Mouse (Mus musculus) liver, adult 2 months (tissue): ENCODE data around the gene Lmo7. TPM values are rescaled to one million over a fixed set of nuclear protein-coding genes. Genes with fewer than 3 reads are reported as not detected.
A peak's percentile ranks its signal among the peaks of the same experiment; 100 is the strongest.

Source experiments
- DNase-seq: peaks from one replicate; pipeline ENCODE4 v3.0.0-alpha.2; 2011; ENCODE audit warnings: low read depth, low spot score; ENCODE audit errors: extremely low read depth
- H3K27ac ChIP-seq: fragments of 200-500 bp; replicated peaks from 2 replicates; pipeline ENCODE4 v1.5.1; 2012; ENCODE audit warnings: low read depth, mild to moderate bottlenecking, control low read depth, inconsistent platforms, low read length; ENCODE audit not compliant: insufficient read depth
- H3K27me3 ChIP-seq: fragments of 200-500 bp; 2 replicates; pipeline ENCODE4 v1.6.1; 2012; ENCODE audit warnings: mild to moderate bottlenecking, moderate library complexity, low read length, inconsistent platforms; ENCODE audit not compliant: control insufficient read depth, insufficient read depth
- H3K36me3 ChIP-seq: fragments of 200-500 bp; 2 replicates; pipeline ENCODE4 v1.6.1; 2012; ENCODE audit warnings: low read length, inconsistent platforms; ENCODE audit not compliant: control insufficient read depth, insufficient read depth
- H3K4me1 ChIP-seq: fragments of 200-500 bp; 2 replicates; pipeline ENCODE4 v1.6.1; 2011; ENCODE audit warnings: low read length; ENCODE audit not compliant: control insufficient read depth, insufficient read depth
- H3K4me3 ChIP-seq: fragments of 200-500 bp; 2 replicates; pipeline ENCODE4 v1.5.1; 2011; ENCODE audit warnings: low read depth, mild to moderate bottlenecking, control low read depth, low read length, moderate library complexity; ENCODE audit not compliant: insufficient read depth
- H3K79me2 ChIP-seq: fragments of 200-500 bp; 2 replicates; pipeline ENCODE4 v1.6.1; 2012; ENCODE audit warnings: inconsistent platforms, mild to moderate bottlenecking, low read length, moderate library complexity; ENCODE audit not compliant: control insufficient read depth, insufficient read depth
- H3K9ac ChIP-seq: fragments of 200-500 bp; 2 replicates; pipeline ENCODE4 v1.6.1; 2012; ENCODE audit warnings: low read depth, mild to moderate bottlenecking, control low read depth, inconsistent platforms, low read length
- CTCF ChIP-seq: fragments of 200-500 bp; IDR thresholded peaks from 2 replicates; pipeline ENCODE4 v1.5.1; 2011; ENCODE audit warnings: low read depth, low read length, control low read depth
- POLR2A ChIP-seq: fragments of 200-500 bp; IDR thresholded peaks from 2 replicates; pipeline ENCODE4 v1.6.1; 2011; ENCODE audit warnings: low read length, control low read depth; ENCODE audit not compliant: insufficient read depth; ENCODE audit errors: extremely low read depth
- WGBS: fragments of 180-500 bp; shearing (Covaris S2); methylation state at CpG from one replicate; pipeline ENCODE4 v1.1.7; 2018; 5-methylcytosine and 5-hydroxymethylcytosine counted together
- polyA plus RNA-seq: library from polyadenylated mRNA; depleted of rRNA; stranded (reverse); fragments of >200 nt; gene quantifications from 2 replicates; pipeline ENCODE4 v1.2.3, GENCODE M21; 2012
- total RNA-seq: library from RNA; depleted of rRNA; stranded (reverse); fragments of >200 nt; gene quantifications from 2 replicates; pipeline ENCODE4 v1.2.3, GENCODE M21; 2014

The Lmo7 gene
- total and polyA plus RNA-seq, 2 experiments = 7.1 to 30.0 TPM

DNA sequence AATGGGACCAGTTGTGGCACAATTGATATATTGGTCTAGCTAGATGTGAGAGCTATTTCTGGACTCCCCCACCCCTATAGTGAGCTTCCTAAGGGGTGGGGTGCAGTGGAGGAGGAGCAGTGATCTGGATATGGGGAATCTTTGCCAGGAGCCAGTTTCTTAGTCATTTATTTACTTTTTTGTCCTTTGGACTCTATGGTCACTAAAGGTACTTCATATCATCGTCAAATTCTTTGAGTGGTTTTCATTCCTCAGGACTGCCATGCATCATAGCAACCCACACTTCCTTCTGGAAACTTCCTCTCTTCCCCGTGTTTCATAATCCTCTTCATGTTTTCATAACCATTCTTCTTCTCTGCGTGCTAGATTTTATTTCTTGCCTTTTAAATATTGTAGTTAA, 104.4 kb downstream of the Lmo7 start:
- 53% methylated on average over 3 of the region's 3 CpGs for WGBS
- no peak overlapping the region for H3K27ac ChIP-seq
- TF ChIP-seq POLR2A (no peak), CTCF (no peak)

DNA sequence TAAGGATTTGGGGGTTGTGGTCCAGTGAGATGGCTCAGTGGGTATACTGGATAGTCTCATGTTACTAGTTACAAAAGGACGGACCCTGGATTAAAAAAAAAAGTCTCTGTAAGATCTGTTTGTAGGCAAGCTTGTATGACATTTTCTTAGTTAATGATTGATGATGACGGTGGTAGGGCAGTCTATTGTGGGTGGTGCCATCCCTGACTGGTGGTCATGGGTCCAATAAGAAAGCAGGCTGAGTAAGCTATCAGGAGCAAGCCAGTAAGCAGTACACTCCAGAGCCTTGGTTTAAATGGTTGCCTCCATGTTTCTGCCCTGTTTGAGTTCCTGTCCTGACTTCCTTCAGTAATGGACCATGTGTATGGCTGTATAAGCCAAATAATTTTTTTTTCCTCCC, 106.6 kb downstream of the Lmo7 start:
- no peak overlapping the region for H3K9ac ChIP-seq
- no peak overlapping the region for H3K4me3 ChIP-seq
- no peak for TF ChIP-seq CTCF
- TF ChIP-seq POLR2A = no peak
- no peak overlapping the region for H3K27ac ChIP-seq
- DNase-seq = peak; percentile 82
- peaks cover 6% of the 10 kb centered on the region; the same call in 1 of the 2 replicates for H3K4me1 ChIP-seq
- H3K79me2 ChIP-seq = no peaks in the 10 kb centered on the region
- H3K36me3 ChIP-seq = no peaks in the 10 kb centered on the region
- 29% methylated on average over 2 of the region's 2 CpGs for WGBS
- no peaks in the 10 kb centered on the region for H3K27me3 ChIP-seq

More for the DNA sequence above, 104.4 kb downstream of the Lmo7 start:
- H3K79me2 ChIP-seq = no peaks in the 10 kb centered on the region
- H3K4me1 ChIP-seq = peaks cover 2% of the 10 kb centered on the region; the same call in 1 of the 2 replicates
- H3K4me3 ChIP-seq = no peak overlapping the region
- no peak for DNase-seq
- no peaks in the 10 kb centered on the region for H3K36me3 ChIP-seq
- H3K9ac ChIP-seq = no peak overlapping the region
- no peaks in the 10 kb centered on the region for H3K27me3 ChIP-seq

DNA sequence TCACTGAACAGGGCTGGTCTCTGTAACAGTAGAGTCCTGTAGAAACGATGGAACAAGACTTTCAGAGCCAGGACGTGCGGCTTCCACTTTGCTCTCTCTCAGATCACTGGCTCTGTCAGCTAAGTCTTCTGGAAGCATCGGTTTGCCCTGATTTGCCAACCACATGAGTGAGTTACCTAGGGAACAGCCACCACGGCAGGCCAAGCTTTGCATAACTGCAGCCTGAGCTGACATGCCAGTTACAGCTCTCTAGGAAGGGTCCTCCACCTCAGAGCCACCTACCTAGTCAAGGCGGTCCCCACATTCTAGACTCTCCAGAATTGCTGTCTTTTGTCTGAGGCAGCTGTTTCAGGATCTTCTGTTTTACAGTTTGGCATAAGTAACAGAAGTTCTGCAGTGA, 107.4 kb downstream of the Lmo7 start:
- 86% methylated on average over 6 of the region's 6 CpGs for WGBS
- no peak for DNase-seq
- no peak overlapping the region for H3K4me3 ChIP-seq
- H3K9ac ChIP-seq = no peak overlapping the region
- no peaks in the 10 kb centered on the region for H3K27me3 ChIP-seq
- no peaks in the 10 kb centered on the region for H3K36me3 ChIP-seq
- peaks cover 6% of the 10 kb centered on the region; the same call in 1 of the 2 replicates for H3K4me1 ChIP-seq
- no peak overlapping the region for H3K27ac ChIP-seq
- TF ChIP-seq CTCF (no peak), POLR2A (no peak)
- no peaks in the 10 kb centered on the region for H3K79me2 ChIP-seq

DNA sequence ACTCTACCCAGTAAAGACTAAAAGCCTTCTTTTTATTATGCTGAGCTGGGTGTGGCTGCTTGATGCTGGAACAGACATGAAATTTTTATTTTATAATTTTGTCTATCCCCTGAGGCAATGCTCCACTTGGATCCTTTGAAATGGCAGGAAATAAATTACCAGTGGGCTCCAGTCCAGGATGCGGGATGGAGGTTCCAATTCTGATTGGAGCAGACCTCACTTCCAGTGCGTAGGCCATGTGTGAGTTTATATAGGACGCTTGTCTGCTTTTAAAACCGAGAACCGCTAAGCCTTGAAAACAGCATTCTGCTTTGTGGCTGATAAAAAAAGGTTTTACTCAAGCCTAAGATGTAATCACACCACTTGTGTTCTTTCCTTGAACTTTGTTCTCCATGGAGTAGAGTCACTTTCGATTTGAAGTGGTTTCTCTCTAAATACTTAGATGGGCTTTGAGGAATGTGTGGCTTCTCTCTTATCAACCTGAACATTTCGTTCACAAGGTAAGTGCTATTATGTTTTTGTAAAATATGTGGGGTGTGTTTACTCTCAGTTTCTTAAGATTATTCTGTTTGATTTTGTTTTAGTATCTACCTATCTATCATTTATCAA, 108.6 kb downstream of the Lmo7 start:
- TF ChIP-seq POLR2A (no peak), CTCF (no peak)
- H3K36me3 ChIP-seq = no peaks in the 10 kb centered on the region
- H3K4me3 ChIP-seq = no peak overlapping the region
- WGBS = 66% methylated on average over 7 of the region's 7 CpGs
- H3K9ac ChIP-seq = no peak overlapping the region
- H3K27ac ChIP-seq = no peak overlapping the region
- peak; percentile 34 for DNase-seq
- H3K4me1 ChIP-seq = peaks cover 7% of the 10 kb centered on the region; the same call in 1 of the 2 replicates
- H3K79me2 ChIP-seq = 0 out of 2 replicates have a peak, but pooled peaks cover under 1% of the 10 kb centered on the region
- no peaks in the 10 kb centered on the region for H3K27me3 ChIP-seq

DNA sequence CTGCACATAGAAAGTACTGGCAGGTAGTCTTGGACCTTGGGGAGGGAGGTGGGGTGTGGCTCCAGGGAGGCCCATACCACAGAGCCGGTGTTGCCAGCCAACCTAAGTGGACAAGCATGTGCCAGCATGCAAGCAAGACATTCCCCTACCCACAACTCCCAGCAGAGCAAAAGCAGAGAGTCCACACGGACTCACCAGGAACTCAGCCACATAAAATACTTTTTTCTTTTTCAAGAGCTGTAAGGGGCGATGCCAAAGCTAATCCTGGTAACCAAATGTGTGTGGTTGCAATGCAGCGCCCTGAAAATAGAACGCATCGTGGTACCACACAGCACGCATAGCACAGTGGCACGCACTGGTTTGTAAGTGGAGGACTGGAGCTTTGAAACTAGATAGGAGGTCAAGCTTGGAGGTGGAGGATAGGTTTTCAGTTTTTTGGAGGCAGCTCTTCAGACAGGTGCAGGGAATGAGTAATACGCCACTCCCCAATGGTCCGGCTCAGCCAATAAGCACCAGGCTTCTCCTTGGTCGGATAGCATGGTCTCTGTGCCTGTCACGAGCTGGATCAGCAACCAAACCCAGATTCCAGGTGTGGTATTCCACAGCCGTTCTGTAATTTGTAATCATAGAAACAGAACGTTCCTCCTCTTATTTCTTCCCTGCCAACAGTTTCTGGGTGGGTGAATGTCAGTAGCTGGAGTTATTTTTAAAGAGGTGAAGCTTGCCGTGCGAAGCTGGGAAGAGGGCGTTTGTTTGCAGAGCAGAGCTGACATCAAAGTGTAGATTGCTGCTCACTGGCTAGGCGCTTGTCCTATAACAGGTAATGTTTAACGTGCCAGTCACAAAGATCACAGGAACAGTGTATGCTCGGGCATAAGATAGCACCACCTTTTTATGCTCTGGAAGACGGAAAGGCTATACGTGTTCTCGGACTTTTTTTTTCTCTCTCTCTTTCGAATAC, 110.3 kb downstream of the Lmo7 start:
- H3K79me2 ChIP-seq = peaks cover 10% of the 10 kb centered on the region; the same call in 1 of the 2 replicates
- peak overlapping the region; percentile 63 for H3K4me3 ChIP-seq
- no peaks in the 10 kb centered on the region for H3K36me3 ChIP-seq
- H3K4me1 ChIP-seq = peaks cover 11% of the 10 kb centered on the region; the same call in 1 of the 2 replicates
- H3K27me3 ChIP-seq = no peaks in the 10 kb centered on the region
- peak; percentile 96 for DNase-seq
- TF ChIP-seq POLR2A (no peak), CTCF (no peak)
- peak overlapping the region; percentile 43 for H3K9ac ChIP-seq
- peak overlapping the region; percentile 34 for H3K27ac ChIP-seq
- WGBS = 22% methylated on average over 24 of the region's 24 CpGs
